Mouse (Mus musculus) kidney, postnatal 0 days (tissue): ENCODE results near the gene Gm42372. TPM values are rescaled to one million over a fixed set of nuclear protein-coding genes. Genes with fewer than 3 reads are reported as not detected.

Source experiments
- ATAC-seq: fragments of 200-750 bp; cut with Nextera tagmentation; replicated peaks from 2 replicates; pipeline ENCODE4 v1.8.0; 2017; ENCODE audit warnings: low read depth, moderate number of reproducible peaks, moderate TSS enrichment, moderate library complexity; ENCODE audit not compliant: low FRiP score
- DNase-seq: peaks from one replicate; pipeline ENCODE4 v3.0.0-alpha.2; 2016; ENCODE audit warnings: low spot score
- H3K27ac ChIP-seq: fragments of 300-500 bp; sonication (generic); 2 replicates; pipeline ENCODE4 v1.5.1; 2014; ENCODE audit warnings: mild to moderate bottlenecking
- H3K27me3 ChIP-seq: fragments of 300-500 bp; sonication (generic); 2 replicates; pipeline ENCODE4 v1.6.1; 2014; ENCODE audit warnings: low read length, mixed read lengths; ENCODE audit not compliant: insufficient read depth
- H3K36me3 ChIP-seq: fragments of 300-500 bp; sonication (generic); 2 replicates; pipeline ENCODE4 v1.6.1; 2014; ENCODE audit warnings: low read length, mixed read lengths; ENCODE audit not compliant: insufficient read depth
- H3K4me1 ChIP-seq: fragments of 300-500 bp; sonication (generic); replicated peaks from 2 replicates; pipeline ENCODE4 v1.6.1; 2014; ENCODE audit warnings: antibody characterized with exemption, low read length, mixed read lengths; ENCODE audit not compliant: insufficient read depth
- H3K4me2 ChIP-seq: fragments of 300-500 bp; sonication (generic); 2 replicates; pipeline ENCODE4 v1.6.1; 2014; ENCODE audit warnings: mild to moderate bottlenecking, low read length, moderate library complexity, mixed read lengths
- H3K4me3 ChIP-seq: fragments of 300-500 bp; sonication (generic); replicated peaks from 2 replicates; pipeline ENCODE4 v1.5.1; 2014; ENCODE audit warnings: low read depth, low read length
- H3K9ac ChIP-seq: fragments of 300-500 bp; sonication (generic); 2 replicates; pipeline ENCODE4 v1.6.1; 2014; ENCODE audit warnings: low read depth, low read length
- H3K9me3 ChIP-seq: fragments of 300-500 bp; sonication (generic); replicated peaks from 2 replicates; pipeline ENCODE4 v1.6.1; 2016; ENCODE audit warnings: low read length, inconsistent platforms, mixed read lengths
- CTCF ChIP-seq: IDR thresholded peaks from 2 replicates; pipeline ENCODE4 v1.5.1; 2016; ENCODE audit warnings: antibody characterized with exemption, low read depth, mild to moderate bottlenecking, moderate library complexity
- WGBS: fragments of 180-500 bp; shearing (Covaris S2); extraction: QIAGEN DNeasy Blood & Tissue Kit; methylation state at CpG from one replicate; pipeline ENCODE4 v1.1.7; 2014; 5-methylcytosine and 5-hydroxymethylcytosine counted together
- polyA plus RNA-seq: library from polyadenylated mRNA; unstranded; fragments of >200 nt; fragmentation: Nextera tagmentation; extraction: Ambion mirVana; gene quantifications from 2 replicates; pipeline ENCODE4 v1.2.1, GENCODE M21; 2015

Gene Gm42372
- polyA plus RNA-seq, 1 experiment from 2014 or later: 0.09 TPM

- no peak for ATAC-seq
- H3K4me3 ChIP-seq: no peak overlapping the region
- no peaks in the 10 kb centered on the region for H3K36me3 ChIP-seq
- H3K9ac ChIP-seq: no peak overlapping the region
- H3K4me1 ChIP-seq: peaks cover 6% of the 10 kb centered on the region; the same call in 1 of the 2 replicates
- no peak for DNase-seq
- 86% methylated on average over 3 of the region's 3 CpGs for WGBS
- H3K9me3 ChIP-seq: no peaks in the 10 kb centered on the region
- no peak for TF ChIP-seq CTCF
- H3K27me3 ChIP-seq: no peaks in the 10 kb centered on the region
- H3K27ac ChIP-seq: no peak overlapping the region
- no peak overlapping the region for H3K4me2 ChIP-seq
These were observed 4.3 kb upstream of the Gm42372 start for GRCm38 (mm10) chr7:16978593-16978992.

- 1% methylated on average over 12 of the region's 12 CpGs for WGBS
- no peaks in the 10 kb centered on the region for H3K27me3 ChIP-seq
- no peak for TF ChIP-seq CTCF
- H3K9ac ChIP-seq: peak overlapping the region; percentile 38; the same call in 1 of the 2 replicates
- peak overlapping the region; percentile 54 for H3K4me2 ChIP-seq
- ATAC-seq (no peak), DNase-seq (peak; percentile 54)
- H3K27ac ChIP-seq: peak overlapping the region; percentile 70
- H3K4me3 ChIP-seq: no peak overlapping the region; the same call in 1 of the 2 replicates
- peaks cover 6% of the 10 kb centered on the region; the same call in 1 of the 2 replicates for H3K4me1 ChIP-seq
- H3K9me3 ChIP-seq: no peaks in the 10 kb centered on the region
- no peaks in the 10 kb centered on the region for H3K36me3 ChIP-seq
These were observed 2.5 kb upstream of the Gm42372 start for GRCm38 (mm10) chr7:16980348-16980747.

DNA sequence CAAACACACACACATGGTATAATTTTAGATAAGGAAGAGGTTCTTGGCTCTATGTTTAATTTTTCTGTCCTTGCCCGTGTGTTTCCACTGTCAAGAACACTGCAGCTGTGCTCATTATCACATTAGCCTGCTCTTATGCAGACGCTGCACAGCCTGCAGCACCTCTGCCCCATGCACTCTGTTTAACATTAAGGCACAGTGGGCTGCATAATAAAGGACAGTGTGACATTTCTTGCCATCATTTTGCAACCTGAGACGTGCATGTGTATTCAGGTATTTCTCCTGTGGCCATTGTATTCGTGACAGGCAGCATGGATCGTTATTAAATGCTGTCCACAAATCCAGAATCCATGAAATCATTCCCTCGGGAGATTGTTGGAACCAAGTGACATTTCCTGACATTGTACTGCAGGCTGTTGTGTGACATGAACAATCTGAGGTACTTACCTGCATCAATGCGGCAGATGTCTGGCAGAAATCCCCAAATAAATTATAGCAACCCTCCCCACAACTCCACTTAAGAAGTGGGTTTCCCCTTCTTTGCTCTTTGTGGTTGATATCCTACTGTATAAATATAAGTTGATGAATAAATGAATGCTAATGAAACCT is 4.8 kb downstream of the Gm42372 start:
- H3K4me2 ChIP-seq: no peak overlapping the region
- WGBS: 29% methylated on average over 7 of the region's 7 CpGs
- no peaks in the 10 kb centered on the region for H3K36me3 ChIP-seq
- H3K4me1 ChIP-seq: peaks cover 18% of the 10 kb centered on the region
- ATAC-seq: no peak
- no peak overlapping the region; the same call in 1 of the 2 replicates for H3K27ac ChIP-seq
- H3K4me3 ChIP-seq: no peak overlapping the region
- no peaks in the 10 kb centered on the region for H3K9me3 ChIP-seq
- H3K9ac ChIP-seq: no peak overlapping the region
- no peak for DNase-seq
- no peaks in the 10 kb centered on the region for H3K27me3 ChIP-seq
- no peak for TF ChIP-seq CTCF

DNA sequence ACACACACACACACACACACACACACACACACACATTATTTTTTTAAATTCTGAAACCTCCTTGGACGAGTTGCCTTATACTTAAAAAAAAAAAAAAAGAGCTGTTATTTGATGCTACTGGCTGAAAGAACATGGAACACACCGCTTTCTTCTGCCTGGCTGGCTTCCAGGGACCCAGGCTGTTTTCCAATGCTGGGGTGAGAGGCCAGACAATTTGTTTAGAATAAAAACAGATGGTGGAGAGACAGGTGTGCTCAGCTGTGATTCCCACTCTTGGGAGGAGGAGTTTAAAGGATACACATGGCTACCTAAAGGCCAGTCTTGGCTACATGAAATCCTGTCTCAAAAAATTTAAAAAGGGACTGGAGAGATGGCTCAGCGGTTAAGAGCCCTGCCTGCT is 5.5 kb downstream of the Gm42372 start:
- WGBS: 26% methylated on average over 3 of the region's 3 CpGs
- DNase-seq: peak; percentile 61
- ATAC-seq: no peak
- TF ChIP-seq CTCF: no peak
- no peak overlapping the region for H3K27ac ChIP-seq
- H3K27me3 ChIP-seq: no peaks in the 10 kb centered on the region
- H3K9me3 ChIP-seq: no peaks in the 10 kb centered on the region
- H3K36me3 ChIP-seq: no peaks in the 10 kb centered on the region
- H3K4me2 ChIP-seq: no peak overlapping the region
- no peak overlapping the region for H3K9ac ChIP-seq
- H3K4me3 ChIP-seq: no peak overlapping the region
- peaks cover 20% of the 10 kb centered on the region for H3K4me1 ChIP-seq

DNA sequence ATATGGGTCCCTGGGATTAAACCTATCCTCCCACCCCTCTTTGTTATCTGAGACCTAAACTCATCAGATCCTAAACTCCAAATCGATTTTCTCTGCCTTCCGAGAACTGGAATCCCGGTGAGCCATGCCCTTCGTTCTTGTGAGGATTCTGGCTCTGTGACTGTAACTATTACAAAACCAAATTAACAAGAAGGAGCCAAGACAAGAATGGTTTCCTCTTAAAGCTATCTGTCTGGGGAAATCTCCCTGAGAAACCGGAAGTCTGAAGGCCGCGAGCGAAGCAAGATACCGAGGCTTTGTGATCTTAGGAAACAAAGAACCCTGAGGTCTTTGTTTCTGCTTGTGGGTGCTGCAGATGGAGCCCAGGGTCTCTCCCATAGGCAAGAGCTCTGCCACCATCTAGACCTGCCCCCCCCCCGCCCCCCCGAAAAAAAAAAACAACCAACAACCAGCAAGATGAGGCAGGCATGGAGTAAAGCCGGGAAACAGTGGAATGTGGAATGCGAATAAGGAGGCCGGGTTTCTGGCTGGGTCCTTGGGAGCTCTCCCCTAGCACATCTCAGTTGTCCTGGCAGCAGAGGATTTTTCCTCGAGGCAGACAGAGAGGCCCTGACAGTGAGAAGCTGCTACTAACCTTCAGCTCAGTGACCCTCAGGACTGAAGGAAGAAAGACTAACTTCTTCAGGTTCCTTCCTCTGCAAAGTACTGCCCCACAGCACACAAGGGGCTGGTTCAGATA is 7.3 kb downstream of the Gm42372 start:
- H3K4me1 ChIP-seq: peaks cover 29% of the 10 kb centered on the region
- H3K9ac ChIP-seq: no peak overlapping the region
- H3K27ac ChIP-seq: peak overlapping the region; percentile 66
- DNase-seq (peak; percentile 66), ATAC-seq (no peak)
- H3K4me3 ChIP-seq: no peak overlapping the region
- 24% methylated on average over 15 of the region's 15 CpGs for WGBS
- H3K9me3 ChIP-seq: no peaks in the 10 kb centered on the region
- no peak for TF ChIP-seq CTCF
- no peaks in the 10 kb centered on the region for H3K36me3 ChIP-seq
- no peak overlapping the region for H3K4me2 ChIP-seq
- no peaks in the 10 kb centered on the region for H3K27me3 ChIP-seq

DNA sequence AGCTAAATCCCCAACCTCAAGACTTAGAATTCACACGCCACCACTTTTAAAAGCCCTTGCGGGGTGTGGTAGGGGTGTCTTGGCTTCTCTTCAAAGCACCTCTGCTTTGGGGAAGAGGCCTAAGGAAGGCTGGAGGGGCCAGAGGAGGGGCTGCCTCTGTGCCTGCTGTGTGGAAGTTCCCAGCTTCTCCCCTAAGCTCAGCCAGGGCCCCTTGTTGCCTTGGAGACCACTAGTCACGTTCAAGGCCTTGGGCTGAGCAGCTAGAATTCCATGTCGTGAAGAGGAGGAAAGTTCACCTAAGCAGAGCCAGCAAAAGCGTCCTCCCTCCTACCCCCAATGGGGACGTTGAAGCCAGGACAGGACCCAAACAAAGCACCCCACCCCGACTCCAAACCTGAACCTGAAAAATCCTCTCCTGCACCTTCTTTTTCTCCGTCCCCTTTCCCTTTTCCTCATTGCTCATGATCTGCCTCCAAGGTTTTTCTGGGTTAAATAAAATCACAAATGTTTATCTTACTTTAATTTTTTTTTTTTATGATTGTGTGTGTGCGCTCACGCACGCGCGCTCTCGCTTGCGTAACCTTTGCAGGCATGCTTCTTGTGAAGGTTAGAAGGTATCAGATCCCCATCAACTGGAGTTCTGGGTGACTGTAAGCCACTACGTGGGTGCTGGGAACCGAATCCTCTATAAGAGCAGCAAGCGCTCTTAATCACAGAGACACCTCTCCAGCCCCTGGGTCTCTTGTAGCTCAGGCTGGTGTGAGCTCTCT is 9.0 kb downstream of the Gm42372 start:
- TF ChIP-seq CTCF: 0 out of 2 replicates have a peak, but pooled peaks have one; percentile 1
- Histone ChIP-seq H3K36me3 (no peaks in the 10 kb centered on the region), H3K4me3 (no peak overlapping the region), H3K27ac (peak overlapping the region; percentile 90), H3K27me3 (no peaks in the 10 kb centered on the region), H3K4me2 (peak overlapping the region; percentile 34), H3K9me3 (no peaks in the 10 kb centered on the region), H3K4me1 (peaks cover 40% of the 10 kb centered on the region), H3K9ac (0 out of 2 replicates have a peak overlapping the region, but pooled peaks have one; percentile 35)
- ATAC-seq (peak; percentile 78), DNase-seq (peak; percentile 94)
- 24% methylated on average over 18 of the region's 18 CpGs for WGBS
